Mouse (Mus musculus) liver, postnatal 0 days (tissue): Measurements from ENCODE around the gene Hdc. TPM values are rescaled to one million over a fixed set of nuclear protein-coding genes. Genes with fewer than 3 reads are reported as not detected.
"Not testable (repeated sequence)": the region's sequence is repeated elsewhere in the genome, so short reads cannot be mapped to it uniquely, and the experiment has no call there.

Experiments used
- ATAC-seq: fragments of 200-750 bp; cut with Nextera tagmentation; 2 replicates; pipeline ENCODE4 v1.8.0; 2017; ENCODE audit warnings: mild to moderate bottlenecking, moderate library complexity
- DNase-seq: peaks from one replicate; pipeline ENCODE4 v3.0.0-alpha.2; 2016
- H3K27ac ChIP-seq: fragments of 300-500 bp; sonication (generic); 2 replicates; pipeline ENCODE4 v1.5.1; 2014; ENCODE audit warnings: antibody characterized with exemption, moderate library complexity, mild to moderate bottlenecking, low read depth
- H3K27me3 ChIP-seq: fragments of 300-500 bp; sonication (generic); 2 replicates; pipeline ENCODE4 v1.6.1; 2014; ENCODE audit warnings: low read length, control low read depth, mixed read lengths; ENCODE audit not compliant: insufficient read depth
- H3K36me3 ChIP-seq: fragments of 300-500 bp; sonication (generic); replicated peaks from 2 replicates; pipeline ENCODE4 v1.6.1; 2014; ENCODE audit warnings: mild to moderate bottlenecking, control low read depth, low read length, moderate library complexity, mixed read lengths; ENCODE audit not compliant: insufficient read depth
- H3K4me1 ChIP-seq: fragments of 300-500 bp; sonication (generic); 2 replicates; pipeline ENCODE4 v1.6.1; 2014; ENCODE audit warnings: antibody characterized with exemption, mild to moderate bottlenecking, control low read depth; ENCODE audit not compliant: insufficient read depth
- H3K4me2 ChIP-seq: fragments of 300-500 bp; sonication (generic); 2 replicates; pipeline ENCODE4 v1.6.1; 2014; ENCODE audit warnings: low read depth, mild to moderate bottlenecking, low read length, moderate library complexity, mixed read lengths
- H3K4me3 ChIP-seq: fragments of 300-500 bp; sonication (generic); 2 replicates; pipeline ENCODE4 v1.5.1; 2014; ENCODE audit warnings: low read depth, low read length
- H3K9ac ChIP-seq: fragments of 300-500 bp; sonication (generic); replicated peaks from 2 replicates; pipeline ENCODE4 v1.6.1; 2014; ENCODE audit warnings: mild to moderate bottlenecking, moderate library complexity
- H3K9me3 ChIP-seq: fragments of 300-500 bp; sonication (generic); 2 replicates; pipeline ENCODE4 v1.6.1; 2016; ENCODE audit warnings: mild to moderate bottlenecking, control low read depth, low read length, mixed read lengths
- CTCF ChIP-seq: sonication (generic); IDR thresholded peaks from 2 replicates; pipeline ENCODE4 v1.5.1; 2016; ENCODE audit warnings: antibody characterized with exemption, low read depth
- EP300 ChIP-seq: IDR thresholded peaks from 2 replicates; pipeline ENCODE4 v1.6.1; 2016; ENCODE audit warnings: antibody characterized with exemption, low read depth, mild to moderate bottlenecking
- WGBS: fragments of 180-500 bp; shearing (Covaris S2); extraction: QIAGEN DNeasy Blood & Tissue Kit; methylation state at CpG from one replicate; pipeline ENCODE4 v1.1.7; 2014; ENCODE audit not compliant: insufficient replicate concordance; 5-methylcytosine and 5-hydroxymethylcytosine counted together
- polyA plus RNA-seq: library from polyadenylated mRNA; unstranded; fragments of >200 nt; fragmentation: Nextera tagmentation; extraction: Ambion mirVana; gene quantifications from 2 replicates; pipeline ENCODE4 v1.2.1, GENCODE M21; 2015

The Hdc gene
- polyA plus RNA-seq, 1 experiment from 2014 or later = 6.0 TPM

DNA sequence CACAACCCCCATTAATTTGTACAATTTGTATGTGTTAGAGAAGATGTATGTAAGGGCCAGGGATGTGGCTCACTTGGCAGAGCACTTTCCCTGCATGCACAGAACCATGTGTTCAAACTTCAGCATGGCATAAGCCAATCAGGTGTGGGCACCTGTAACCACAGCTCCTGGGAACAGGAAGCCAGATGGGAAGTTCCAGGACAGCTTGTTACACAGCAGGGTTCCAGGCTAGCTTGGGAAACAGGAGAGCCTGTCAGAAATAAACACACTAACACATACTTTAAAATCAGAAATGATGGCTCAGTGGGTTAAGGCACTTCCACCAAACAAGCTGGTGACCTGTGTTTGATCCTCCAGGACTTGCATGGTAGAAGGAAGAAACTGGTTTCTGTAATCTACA, 4.0 kb upstream of the Hdc start:
- Histone ChIP-seq H3K4me2 (no peak overlapping the region), H3K9me3 (peaks cover 3% of the 10 kb centered on the region; the same call in 1 of the 2 replicates), H3K27ac (no peak overlapping the region), H3K4me3 (no peak overlapping the region), H3K4me1 (peaks cover 6% of the 10 kb centered on the region; the same call in 1 of the 2 replicates), H3K27me3 (no peaks in the 10 kb centered on the region), H3K36me3 (no peaks in the 10 kb centered on the region), H3K9ac (no peak overlapping the region)
- ATAC-seq (no peak), DNase-seq (no peak)
- no peak for TF ChIP-seq CTCF

- no peak for TF ChIP-seq EP300
- no peak for ATAC-seq
Measured at GRCm38 (mm10) chr2:126622455-126622854, 3.4 kb upstream of the Hdc start.

DNA sequence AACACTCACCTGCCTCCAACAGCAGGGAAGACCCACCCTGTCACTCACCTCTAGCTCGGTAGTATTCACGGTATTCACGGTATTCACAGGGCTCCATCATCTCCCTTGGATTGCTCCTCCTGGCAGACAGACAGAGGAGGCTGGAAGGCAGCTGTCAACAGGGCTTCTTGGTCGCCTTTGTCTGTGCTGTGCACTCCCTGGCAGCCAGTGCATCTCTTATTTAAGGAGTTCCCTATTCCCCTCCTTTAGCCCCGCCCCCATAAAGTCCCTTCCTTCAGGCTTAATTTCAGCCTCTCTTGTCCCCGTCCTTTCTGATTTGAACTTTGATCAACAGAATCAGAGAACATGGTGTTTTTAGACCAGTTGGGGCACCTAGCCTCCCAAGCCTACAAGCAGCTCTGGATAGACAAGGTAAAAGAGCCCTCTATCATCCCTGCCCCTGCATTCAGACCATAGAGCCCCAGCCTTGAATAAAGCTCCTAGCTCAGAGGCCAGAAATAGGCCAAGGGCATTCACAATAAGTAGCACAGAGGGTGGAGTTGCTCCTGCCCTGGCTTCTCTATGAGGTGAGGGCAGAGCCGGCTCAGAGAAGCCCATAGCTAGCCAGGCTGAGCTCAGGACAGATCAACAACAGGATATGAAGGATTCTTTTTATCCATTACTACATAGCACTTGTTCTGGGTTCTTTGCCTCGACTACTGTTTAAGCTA, 474 bp downstream of the Hdc start:
- Histone ChIP-seq H3K36me3 (no peaks in the 10 kb centered on the region), H3K27ac (peak overlapping the region; percentile 49; the same call in 1 of the 2 replicates), H3K4me2 (peak overlapping the region; percentile 51), H3K9me3 (no peaks in the 10 kb centered on the region), H3K27me3 (no peaks in the 10 kb centered on the region), H3K9ac (no peak overlapping the region), H3K4me3 (peak overlapping the region; percentile 0; the same call in 1 of the 2 replicates), H3K4me1 (peaks cover 6% of the 10 kb centered on the region; the same call in 1 of the 2 replicates)
- WGBS = 28% methylated on average over 8 of the region's 8 CpGs
- ATAC-seq (no peak), DNase-seq (no peak)
- TF ChIP-seq CTCF (no peak), EP300 (no peak)

More at GRCm38 (mm10) chr2:126622455-126622854, 3.4 kb upstream of the Hdc start:
- H3K4me1 ChIP-seq = peaks cover 6% of the 10 kb centered on the region; the same call in 1 of the 2 replicates
- H3K9me3 ChIP-seq = peaks cover 3% of the 10 kb centered on the region; the same call in 1 of the 2 replicates
- no peak for DNase-seq
- H3K36me3 ChIP-seq = no peaks in the 10 kb centered on the region
- WGBS = 55% methylated on average over 2 of the region's 2 CpGs
- H3K4me3 ChIP-seq = no peak overlapping the region
- no peak overlapping the region for H3K4me2 ChIP-seq
- no peaks in the 10 kb centered on the region for H3K27me3 ChIP-seq
- H3K9ac ChIP-seq = no peak overlapping the region
- H3K27ac ChIP-seq = no peak overlapping the region

GRCm38 (mm10) chr2:126615355-126615754, 3.7 kb downstream of the Hdc start:
- no peak overlapping the region for H3K4me3 ChIP-seq
- peaks cover 6% of the 10 kb centered on the region; the same call in 1 of the 2 replicates for H3K4me1 ChIP-seq
- no peaks in the 10 kb centered on the region for H3K27me3 ChIP-seq
- TF ChIP-seq CTCF (no peak), EP300 (no peak)
- 78% methylated on average over 3 of the region's 3 CpGs for WGBS
- no peaks in the 10 kb centered on the region for H3K9me3 ChIP-seq
- H3K4me2 ChIP-seq = no peak overlapping the region
- H3K9ac ChIP-seq = no peak overlapping the region
- H3K36me3 ChIP-seq = no peaks in the 10 kb centered on the region
- ATAC-seq (no peak), DNase-seq (no peak)
- H3K27ac ChIP-seq = no peak overlapping the region

DNA sequence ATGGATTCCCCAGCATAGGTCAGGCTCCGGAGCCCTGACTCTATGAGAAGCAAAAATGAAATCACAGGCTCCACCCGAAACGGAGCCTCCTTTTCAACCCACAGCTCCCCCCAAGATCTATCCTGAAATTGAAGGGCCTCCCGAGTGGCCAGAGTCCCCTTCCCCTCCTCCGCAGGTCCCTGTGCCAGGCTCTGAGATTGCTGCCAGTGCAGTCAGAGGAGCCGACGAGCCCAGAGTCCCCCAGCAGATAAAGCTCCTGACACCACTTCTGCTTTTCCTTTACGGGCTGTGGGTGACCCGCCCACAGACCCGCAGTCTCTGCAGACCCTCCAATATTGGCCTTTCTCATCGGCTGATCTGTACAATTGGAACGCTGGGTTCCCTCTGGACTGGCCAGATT, 9.5 kb downstream of the Hdc start:
- not testable (repeated sequence) for DNase-seq, H3K9me3 ChIP-seq, H3K36me3 ChIP-seq, H3K9ac ChIP-seq, H3K27me3 ChIP-seq, H3K4me3 ChIP-seq, H3K27ac ChIP-seq, H3K4me2 ChIP-seq, ATAC-seq
- 45% methylated on average over 12 of the region's 12 CpGs for WGBS
- peaks cover 13% of the 10 kb centered on the region for H3K4me1 ChIP-seq

DNA sequence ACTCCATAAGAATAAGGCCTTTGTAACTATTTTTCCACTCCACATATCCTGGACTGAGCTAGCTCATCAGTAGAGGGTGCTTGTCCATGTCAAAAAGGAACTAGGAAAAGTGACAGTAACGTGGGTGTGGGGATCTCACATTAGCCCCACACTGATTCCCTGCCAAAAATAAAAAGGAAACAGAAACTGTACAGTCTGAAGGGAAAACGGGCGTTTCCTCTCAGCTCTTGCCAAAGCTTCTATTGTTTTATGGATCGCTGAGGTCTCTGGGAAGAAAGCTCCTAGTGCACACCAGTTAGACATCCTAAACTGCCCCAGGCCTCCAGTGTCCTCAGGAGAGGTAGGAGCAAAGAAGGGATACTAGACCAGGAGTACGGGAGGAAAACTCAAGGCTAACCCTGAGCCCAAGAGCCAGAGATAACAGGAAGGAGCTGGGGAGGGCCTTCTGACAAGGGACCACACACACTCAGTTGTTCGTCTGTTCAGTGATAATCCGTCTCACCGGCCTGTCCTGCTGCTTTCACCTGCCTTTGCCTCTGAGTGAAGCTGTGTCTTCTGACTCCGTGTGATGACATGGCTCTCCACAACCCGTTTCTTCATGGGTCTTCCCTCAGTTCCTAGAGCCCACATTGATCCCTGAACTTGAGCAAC, 11.4 kb downstream of the Hdc start:
- Histone ChIP-seq H3K4me1 (peaks cover 13% of the 10 kb centered on the region), H3K9me3 (no peaks in the 10 kb centered on the region), H3K9ac (no peak overlapping the region), H3K27me3 (no peaks in the 10 kb centered on the region), H3K27ac (no peak overlapping the region), H3K4me2 (peak overlapping the region; percentile 16; the same call in 1 of the 2 replicates), H3K4me3 (no peak overlapping the region), H3K36me3 (no peaks in the 10 kb centered on the region)
- ATAC-seq (no peak), DNase-seq (no peak)
- TF ChIP-seq CTCF = no peak
- TF ChIP-seq EP300 = no peak
- 41% methylated on average over 10 of the region's 10 CpGs for WGBS
